In genomic region chr2:11287834-11288530, GRCm38 (mm10) we compare ENCODE assay signal across 9 mouse cellular contexts.
DNase-seq lines count a peak whose midpoint lies in the region; ATAC-seq and TF ChIP-seq lines count a peak whose summit lies in the region.
"Had no signal": no experiment of that assay in that cellular context is flagged by ENCODE, and none has a peak within 500 bp of the region (broad histone marks: within the 10 kb centered on the region; RNA-seq: fewer than 3 reads in every experiment).

No protein-coding gene starts in this region.

- H3K9me3 ChIP-seq in heart, embryonic 13.5 days, result no peaks in the 10 kb centered on the region
- no peaks in the 10 kb centered on the region for H3K9me3 ChIP-seq in intestine, embryonic 16.5 days (ENCODE audit: control insufficient read depth, low read length)
- no peaks in the 10 kb centered on the region for H3K9me3 ChIP-seq in liver, postnatal 0 days (ENCODE audit: low read length)
- H3K9me3 ChIP-seq: liver, embryonic 15.5 days had no signal

- H3K36me3 ChIP-seq in heart, embryonic 13.5 days, result no peaks in the 10 kb centered on the region
- H3K36me3 ChIP-seq in thymus, adult 2 months (ENCODE audit: control insufficient read depth, insufficient read depth, low read length), result peaks cover 74% of the 10 kb centered on the region
- no peaks in the 10 kb centered on the region for H3K36me3 ChIP-seq in intestine, embryonic 16.5 days (ENCODE audit: control insufficient read depth, insufficient read depth, low read length)
- H3K36me3 ChIP-seq in liver, postnatal 0 days (replicated peaks; ENCODE audit: insufficient read depth, low read length), result no peaks in the 10 kb centered on the region
- H3K36me3 ChIP-seq: liver, embryonic 15.5 days had no signal

- no peak for TF ChIP-seq CTCF in thymus, adult 2 months (IDR thresholded peaks at IDR 0.05; ENCODE audit: borderline replicate concordance, control insufficient read depth, extremely low read depth, insufficient read depth, low read length, poor library complexity)
- TF ChIP-seq CTCF in liver, postnatal 0 days (IDR thresholded peaks at IDR 0.05; ENCODE audit: low read depth), result no peak

- H3K9ac ChIP-seq in heart, embryonic 13.5 days, result no peak overlapping the region
- H3K9ac ChIP-seq in intestine, embryonic 16.5 days (ENCODE audit: low read depth, low read length), result no peak overlapping the region
- H3K9ac ChIP-seq in liver, postnatal 0 days (replicated peaks), result no peak overlapping the region
- H3K9ac ChIP-seq: liver, embryonic 15.5 days had no signal

- no peak for DNase-seq in heart, postnatal 36 days
- peak; percentile 11 for DNase-seq in thymus, adult 2 months
- DNase-seq in thymus, postnatal 14 days, result no peak
- no peak for DNase-seq in liver, postnatal 0 days
- no peak for DNase-seq in lung, postnatal 4 days
- no peak for DNase-seq in urinary bladder, adult 18-20 months (ENCODE audit: low spot score in 2 of 2)

- no peak overlapping the region for H3K4me3 ChIP-seq in heart, embryonic 13.5 days
- no peak overlapping the region for H3K4me3 ChIP-seq in thymus, adult 2 months (ENCODE audit: control insufficient read depth, insufficient read depth, low read length)
- H3K4me3 ChIP-seq in intestine, embryonic 16.5 days (ENCODE audit: low read length), result no peak overlapping the region
- no peak overlapping the region for H3K4me3 ChIP-seq in liver, postnatal 0 days (ENCODE audit: low read depth, low read length)
- H3K4me3 ChIP-seq: liver, embryonic 15.5 days had no signal

- no peak overlapping the region for H3K27ac ChIP-seq in heart, embryonic 13.5 days (replicated peaks)
- H3K27ac ChIP-seq in thymus, adult 2 months (ENCODE audit: control insufficient read depth, insufficient read depth, low read length), result no peak overlapping the region
- no peak overlapping the region for H3K27ac ChIP-seq in intestine, embryonic 16.5 days (ENCODE audit: low read length)
- no peak overlapping the region for H3K27ac ChIP-seq in liver, postnatal 0 days (ENCODE audit: low read depth)
- H3K27ac ChIP-seq: liver, embryonic 15.5 days had no signal

- WGBS in heart, embryonic 13.5 days, result 76% methylated on average over 18 of the region's 18 CpGs
- 91% methylated on average over 18 of the region's 18 CpGs for WGBS in thymus, adult 2 months
- WGBS in intestine, embryonic 16.5 days, result 72% methylated on average over 18 of the region's 18 CpGs
- WGBS in liver, postnatal 0 days (ENCODE audit: insufficient replicate concordance), result 81% methylated on average over 18 of the region's 18 CpGs

- H3K27me3 ChIP-seq in heart, embryonic 13.5 days (replicated peaks), result no peaks in the 10 kb centered on the region; the same call in 1 of the 2 replicates
- H3K27me3 ChIP-seq in thymus, adult 2 months (ENCODE audit: control insufficient read depth, insufficient read depth, low read length), result no peaks in the 10 kb centered on the region
- H3K27me3 ChIP-seq in intestine, embryonic 16.5 days (replicated peaks; ENCODE audit: control insufficient read depth, insufficient read depth, low read length), result no peaks in the 10 kb centered on the region
- no peaks in the 10 kb centered on the region for H3K27me3 ChIP-seq in liver, postnatal 0 days (ENCODE audit: insufficient read depth, low read length)
- H3K27me3 ChIP-seq: liver, embryonic 15.5 days had no signal

- TF ChIP-seq EP300 in liver, postnatal 0 days (IDR thresholded peaks at IDR 0.05; ENCODE audit: low read depth), result no peak

- intact Hi-C loops in heart, postnatal 36 days (cut with DNase I), result loop anchor here (1.0 kb wide), 1 partner anchor 175 kb away; no protein-coding TSS in a partner anchor

- no peaks in the 10 kb centered on the region for H3K4me1 ChIP-seq in heart, embryonic 13.5 days
- H3K4me1 ChIP-seq in thymus, adult 2 months (replicated peaks; ENCODE audit: control insufficient read depth, insufficient read depth, low read length), result no peaks in the 10 kb centered on the region
- H3K4me1 ChIP-seq in intestine, embryonic 16.5 days (ENCODE audit: control insufficient read depth, insufficient read depth, low read length), result no peaks in the 10 kb centered on the region
- H3K4me1 ChIP-seq in liver, postnatal 0 days (ENCODE audit: insufficient read depth), result no peaks in the 10 kb centered on the region
- H3K4me1 ChIP-seq: liver, embryonic 15.5 days had no signal

- H3K4me2 ChIP-seq in heart, embryonic 13.5 days, result peak overlapping the region; percentile 26
- H3K4me2 ChIP-seq in intestine, embryonic 16.5 days (ENCODE audit: low read depth, low read length), result no peak overlapping the region; the same call in 1 of the 2 replicates
- no peak overlapping the region for H3K4me2 ChIP-seq in liver, postnatal 0 days (ENCODE audit: low read depth, low read length)
- H3K4me2 ChIP-seq: liver, embryonic 15.5 days had no signal

- no peak for TF ChIP-seq POLR2A in thymus, adult 2 months (IDR thresholded peaks at IDR 0.05; ENCODE audit: control insufficient read depth, extremely low read depth, insufficient read depth, low read length, poor library complexity)

- ATAC-seq in heart, embryonic 13.5 days (ENCODE audit: extremely low read depth, insufficient number of reproducible peaks, low FRiP score, low TSS enrichment), result no peak
- peak; percentile 68 for ATAC-seq in intestine, embryonic 16.5 days
- no peak for ATAC-seq in liver, postnatal 0 days
